Mouse (Mus musculus): ENCODE results near the gene Cdk17.

DNA sequence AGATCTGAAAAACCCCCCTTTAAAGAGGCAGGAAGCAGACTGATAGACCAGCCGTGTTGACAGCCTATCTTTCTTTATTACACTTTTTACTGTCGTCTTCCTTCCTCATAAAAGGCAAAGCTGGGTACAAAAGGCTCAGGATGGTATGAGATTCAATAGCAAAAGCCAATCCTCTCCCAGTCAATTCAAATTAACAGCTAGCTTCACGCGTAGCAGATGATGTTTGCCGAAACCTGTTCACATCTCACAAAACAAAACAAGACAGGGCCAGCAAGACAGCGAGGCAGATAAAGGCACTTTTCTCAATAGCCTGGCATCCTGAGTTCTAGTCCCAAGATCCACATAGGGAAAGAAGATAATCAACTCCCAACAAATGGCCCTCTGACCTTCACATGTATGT lies 128.7 kb downstream of the Cdk17 start:
- TF ChIP-seq CTCF (IDR thresholded peaks at IDR 0.05; ENCODE audit: insufficient read depth, low read length) (no peak), POLR2A (IDR thresholded peaks at IDR 0.05; ENCODE audit: borderline replicate concordance, extremely low read depth, low read depth, low read length) (no peak)

Data from lung, adult 2 months (tissue).